Mouse (Mus musculus) central nervous system, embryonic 11.5 days (tissue): ENCODE results near the gene Ang. TPM values are rescaled to one million over a fixed set of nuclear protein-coding genes. Genes with fewer than 3 reads are reported as not detected.

Source experiments
- polyA plus RNA-seq: library from polyadenylated mRNA; depleted of rRNA; stranded (reverse); fragments of >200 nt; gene quantifications from 2 replicates; pipeline ENCODE4 v1.2.3, GENCODE M21; 2012; rRNA removed

Ang gene
- 4.2 and 5.2 TPM in 2 replicates for polyA plus RNA-seq

GRCm38 (mm10) chr14:51090921-51091900 lies at the start of gene Ang, which contains the start of gene Rnase4:
TSS of gene Ang (plus strand) at chr14:51091150.
TSS of gene Rnase4 (plus strand) at chr14:51091077.

GRCm38 (mm10) chr14:51041769-51042168 lies 49.2 kb upstream of the Ang start, which contains the start of gene Rnase9:
TSS of gene Rnase9 (minus strand) at chr14:51041869.

GRCm38 (mm10) chr14:51050063-51050462 lies 40.9 kb upstream of the Ang start, which contains the start of gene Rnase11:
TSS of gene Rnase11 (minus strand) at chr14:51050163.

GRCm38 (mm10) chr14:51057401-51057831 lies 33.5 kb upstream of the Ang start, which contains the start of gene Rnase12:
TSS of gene Rnase12 (minus strand) at chr14:51057661.

GRCm38 (mm10) chr14:51074335-51074734 lies 16.6 kb upstream of the Ang start, which contains the start of gene Olfr750:
TSS of gene Olfr750 (minus strand) at chr14:51074435.

GRCm38 (mm10) chr14:51113916-51114560 lies 23.1 kb downstream of the Ang start, which contains the start of gene Eddm3b:
TSS of gene Eddm3b (plus strand) at chr14:51114426.

GRCm38 (mm10) chr14:51146685-51147084 lies 55.7 kb downstream of the Ang start, which contains the start of gene Rnase1:
TSS of gene Rnase1 (minus strand) at chr14:51146785.

Other genes starting within 250 kb of the Ang start
- 8.0 and 11.4 TPM in 2 replicates for gene Tep1, start 220.6 kb upstream of the Ang start, polyA plus RNA-seq
- gene Klhl33, start 193.6 kb upstream of the Ang start, polyA plus RNA-seq, result 0.26 and 0.34 TPM in 2 replicates
- 116 and 147 TPM in 2 replicates for gene Osgep, start 166.3 kb upstream of the Ang start, polyA plus RNA-seq
- 251 and 280 TPM in 2 replicates for gene Apex1, start 166.2 kb upstream of the Ang start, polyA plus RNA-seq
- 82.2 and 83.3 TPM in 2 replicates for gene Pip4p1, start 160.3 kb upstream of the Ang start, polyA plus RNA-seq
- 56.1 and 57.4 TPM in 2 replicates for gene Pnp, start 160.1 kb upstream of the Ang start, polyA plus RNA-seq
- 55.7 and 88.9 TPM in 2 replicates for gene Gm49342, start 146.6 kb upstream of the Ang start, polyA plus RNA-seq
- gene Pnp2, start 135.2 kb upstream of the Ang start, polyA plus RNA-seq, result 0.55 and 0.57 TPM in 2 replicates
- gene Rnase10, start 83.4 kb upstream of the Ang start, polyA plus RNA-seq, result 0.04 TPM in 1 of 2 replicates, not detected in the other
- gene Rnase9, start 49.3 kb upstream of the Ang start, polyA plus RNA-seq, result not detected in 2 replicates
- not detected in 2 replicates for gene Rnase11, start 41.0 kb upstream of the Ang start, polyA plus RNA-seq
- gene Rnase12, start 33.5 kb upstream of the Ang start, polyA plus RNA-seq, result 0.14 and 0.47 TPM in 2 replicates
- not detected in 2 replicates for gene Olfr750, start 16.7 kb upstream of the Ang start, polyA plus RNA-seq
- 8.4 and 16.1 TPM in 2 replicates for gene Rnase4, start 73 bp upstream of the Ang start, polyA plus RNA-seq
- 0.04 TPM in 1 of 2 replicates, not detected in the other for gene Eddm3b, start 23.3 kb downstream of the Ang start, polyA plus RNA-seq
- 0.16 and 0.19 TPM in 2 replicates for gene Rnase6, start 32.8 kb downstream of the Ang start, polyA plus RNA-seq
- gene Rnase1, start 55.6 kb downstream of the Ang start, polyA plus RNA-seq, result 0.05 and 0.10 TPM in 2 replicates
- gene Rnase2b, start 71.1 kb downstream of the Ang start, polyA plus RNA-seq, result not detected in 2 replicates
- not detected in 2 replicates for gene Ang2, start 108.0 kb downstream of the Ang start, polyA plus RNA-seq
- not detected in 2 replicates for gene Ear14, start 112.2 kb downstream of the Ang start, polyA plus RNA-seq
- not detected in 2 replicates for gene Rnase2a, start 165.0 kb downstream of the Ang start, polyA plus RNA-seq